8 mouse cellular contexts compared by ENCODE assay signal in genomic region chr15:78184855-78185254, GRCm38 (mm10). TPM values are rescaled to one million over a fixed set of nuclear protein-coding genes. Genes with fewer than 3 reads are reported as not detected.
A peak's percentile ranks its signal among the peaks of the same experiment; 100 is the strongest.
DNase-seq lines count a peak whose midpoint lies in the region; ATAC-seq and TF ChIP-seq lines count a peak whose summit lies in the region.

No protein-coding gene starts in this region.

- intact Hi-C loops in heart, adult 2 months (cut with DNase I): no loop called here
- intact Hi-C loops in heart, postnatal 25 days (cut with DNase I): no loop called here

- peak in 1 of 2 experiments; percentile 27 for DNase-seq in heart, adult 2 months
- no peak for DNase-seq in heart, postnatal 25 days (ENCODE audit: low spot score)
- DNase-seq in hindbrain, embryonic 11.5 days (ENCODE audit: low spot score): peak; percentile 74
- no peak for DNase-seq in frontal cortex, postnatal 14 days (ENCODE audit: low spot score in 2 of 2)

- peak; percentile 45 for ATAC-seq in CD4-positive, CD25-positive, alpha-beta regulatory T cell, adult 4 months
- peak; percentile 78; the same call in 1 of the 2 replicates for ATAC-seq in hindbrain, embryonic 11.5 days (ENCODE audit: low FRiP score)
- ATAC-seq in lung, embryonic 15.5 days (ENCODE audit: borderline replicate concordance, extremely low read depth, low FRiP score, low TSS enrichment): peak; percentile 73; the same call in 1 of the 2 replicates

- no peak overlapping the region for H3K4me2 ChIP-seq in hindbrain, embryonic 11.5 days (replicated peaks; ENCODE audit: low read depth, low read length)
- H3K4me2 ChIP-seq in lung, embryonic 15.5 days: peak overlapping the region; percentile 10; the same call in 1 of the 2 replicates

- no peaks in the 10 kb centered on the region for H3K4me1 ChIP-seq in heart, adult 2 months (ENCODE audit: control insufficient read depth, insufficient read depth, low read length)
- H3K4me1 ChIP-seq in cortical plate, adult 2 months (ENCODE audit: control insufficient read depth, insufficient read depth, low read length): no peaks in the 10 kb centered on the region
- H3K4me1 ChIP-seq in hindbrain, embryonic 11.5 days (replicated peaks; ENCODE audit: control insufficient read depth, insufficient read depth, low read length): peaks cover 2% of the 10 kb centered on the region
- H3K4me1 ChIP-seq in lung, embryonic 15.5 days: peaks cover 9% of the 10 kb centered on the region
- peaks cover 31% of the 10 kb centered on the region for H3K4me1 ChIP-seq in olfactory bulb, adult 2 months (ENCODE audit: control insufficient read depth, insufficient read depth, low read length)

- H3K9ac ChIP-seq in heart, adult 2 months (ENCODE audit: low read depth, low read length): no peak overlapping the region
- H3K9ac ChIP-seq in hindbrain, embryonic 11.5 days (ENCODE audit: low read depth, low read length): no peak overlapping the region
- H3K9ac ChIP-seq in lung, embryonic 15.5 days: no peak overlapping the region

- peak; percentile 45 for TF ChIP-seq CTCF in heart, adult 2 months (IDR thresholded peaks at IDR 0.05)
- peak; percentile 57 for TF ChIP-seq CTCF in cortical plate, adult 2 months (IDR thresholded peaks at IDR 0.05; ENCODE audit: extremely low read depth, insufficient read depth, low read length)
- TF ChIP-seq CTCF in olfactory bulb, adult 2 months (IDR thresholded peaks at IDR 0.05; ENCODE audit: insufficient read depth, low read depth, low read length): peak; percentile 44

- no peaks in the 10 kb centered on the region for H3K27me3 ChIP-seq in heart, adult 2 months (ENCODE audit: control insufficient read depth, insufficient read depth, low read length)
- H3K27me3 ChIP-seq in hindbrain, embryonic 11.5 days (ENCODE audit: control insufficient read depth, insufficient read depth, low read length): peaks cover 2% of the 10 kb centered on the region; the same call in 1 of the 2 replicates
- H3K27me3 ChIP-seq in lung, embryonic 15.5 days: peaks cover 8% of the 10 kb centered on the region

- no peak overlapping the region for H3K4me3 ChIP-seq in heart, adult 2 months
- H3K4me3 ChIP-seq in cortical plate, adult 2 months (ENCODE audit: insufficient read depth, low read length): no peak overlapping the region
- no peak overlapping the region for H3K4me3 ChIP-seq in hindbrain, embryonic 11.5 days (ENCODE audit: low read depth, low read length)
- H3K4me3 ChIP-seq in lung, embryonic 15.5 days: no peak overlapping the region
- H3K4me3 ChIP-seq in olfactory bulb, adult 2 months (ENCODE audit: insufficient read depth, low read depth, low read length): no peak overlapping the region

- TF ChIP-seq POLR2A in heart, adult 2 months (IDR thresholded peaks at IDR 0.05; ENCODE audit: insufficient read depth, low read depth, low read length): no peak
- TF ChIP-seq POLR2A in cortical plate, adult 2 months (IDR thresholded peaks at IDR 0.05; ENCODE audit: extremely low read depth, insufficient read depth, low read length): no peak
- no peak for TF ChIP-seq POLR2A in olfactory bulb, adult 2 months (IDR thresholded peaks at IDR 0.05; ENCODE audit: insufficient read depth, low read depth, low read length)

- 10% methylated on average over 10 of the region's 10 CpGs for WGBS in heart, adult 2 months
- WGBS in hindbrain, embryonic 11.5 days: 1% methylated on average over 10 of the region's 10 CpGs
- 3% methylated on average over 10 of the region's 10 CpGs for WGBS in lung, embryonic 15.5 days
- WGBS in olfactory bulb, adult 2 months: 8% methylated on average over 10 of the region's 10 CpGs

- no peaks in the 10 kb centered on the region for H3K36me3 ChIP-seq in heart, adult 2 months (ENCODE audit: control insufficient read depth, insufficient read depth, low read length)
- H3K36me3 ChIP-seq in hindbrain, embryonic 11.5 days (ENCODE audit: control insufficient read depth, insufficient read depth, low read length): no peaks in the 10 kb centered on the region
- H3K36me3 ChIP-seq in lung, embryonic 15.5 days: no peaks in the 10 kb centered on the region

- TF ChIP-seq EP300 in heart, adult 2 months (IDR thresholded peaks at IDR 0.05; ENCODE audit: insufficient read depth, low read depth, low read length): no peak

- no peaks in the 10 kb centered on the region for H3K9me3 ChIP-seq in hindbrain, embryonic 11.5 days (ENCODE audit: control insufficient read depth, low read length)
- no peaks in the 10 kb centered on the region for H3K9me3 ChIP-seq in lung, embryonic 15.5 days

- no peaks in the 10 kb centered on the region for H3K79me2 ChIP-seq in heart, adult 2 months (replicated peaks; ENCODE audit: control insufficient read depth, insufficient read depth, low read length)

- no peak overlapping the region for H3K27ac ChIP-seq in heart, adult 2 months
- no peak overlapping the region for H3K27ac ChIP-seq in cortical plate, adult 2 months (ENCODE audit: insufficient read depth, low read length)
- no peak overlapping the region for H3K27ac ChIP-seq in hindbrain, embryonic 11.5 days (ENCODE audit: low read depth, low read length)
- H3K27ac ChIP-seq in lung, embryonic 15.5 days: no peak overlapping the region
- no peak overlapping the region for H3K27ac ChIP-seq in olfactory bulb, adult 2 months (ENCODE audit: insufficient read depth, low read depth, low read length)

RNA-seq across cellular contexts. Expression of gene Ift27, which starts 10.9 kb away (rescaled TPM):
- total RNA-seq in heart, adult 2 months (2021): 10 to 100 TPM in 1 of 2 experiments, 1 to 10 TPM in 1; 9.3 to 10.0 TPM
- polyA plus RNA-seq in heart, adult 2 months (2012; rRNA removed): 22.6 and 22.8 TPM in 2 replicates
- 10 to 100 TPM; 10.2 to 11.2 TPM for total RNA-seq in heart, postnatal 25 days (2021)
- 10 to 100 TPM; 56.6 to 59.4 TPM for polyA plus RNA-seq in CD4-positive, CD25-positive, alpha-beta regulatory T cell, adult 4 months (2017; shearing (Covaris generic))
- polyA plus RNA-seq in cortical plate, adult 2 months (2012; rRNA removed): 43.9 and 44.4 TPM in 2 replicates
- 128 and 135 TPM in 2 replicates for polyA plus RNA-seq in hindbrain, embryonic 11.5 days (2014; fragmentation: Nextera tagmentation; extraction: Ambion mirVana)
- polyA plus RNA-seq in lung, embryonic 15.5 days (2015; fragmentation: Nextera tagmentation; extraction: Ambion mirVana): 88.0 and 89.8 TPM in 2 replicates
- not detected in 2 replicates for polyA plus RNA-seq in olfactory bulb, adult 2 months (2012; ENCODE audit: insufficient read depth, insufficient read length, low replicate concordance, missing spikeins)

RNA-seq across cellular contexts. Expression of gene Pvalb, which starts 21.3 kb away (rescaled TPM):
- under 1 TPM; 0.44 to 0.77 TPM for total RNA-seq in heart, adult 2 months (2021)
- 0.37 and 0.56 TPM in 2 replicates for polyA plus RNA-seq in heart, adult 2 months (2012; rRNA removed)
- under 1 TPM; 0.64 to 0.91 TPM for total RNA-seq in heart, postnatal 25 days (2021)
- not detected for polyA plus RNA-seq in CD4-positive, CD25-positive, alpha-beta regulatory T cell, adult 4 months (2017; shearing (Covaris generic))
- polyA plus RNA-seq in cortical plate, adult 2 months (2012; rRNA removed): 121 and 122 TPM in 2 replicates
- 1.2 and 1.7 TPM in 2 replicates for polyA plus RNA-seq in hindbrain, embryonic 11.5 days (2014; fragmentation: Nextera tagmentation; extraction: Ambion mirVana)
- 0.18 and 0.26 TPM in 2 replicates for polyA plus RNA-seq in lung, embryonic 15.5 days (2015; fragmentation: Nextera tagmentation; extraction: Ambion mirVana)
- polyA plus RNA-seq in olfactory bulb, adult 2 months (2012; ENCODE audit: insufficient read depth, insufficient read length, low replicate concordance, missing spikeins): not detected in 2 replicates

RNA-seq across cellular contexts. Expression of gene Ncf4, which starts 59.7 kb away (rescaled TPM):
- total RNA-seq in heart, adult 2 months (2021): 1 to 10 TPM; 1.6 to 1.8 TPM
- polyA plus RNA-seq in heart, adult 2 months (2012; rRNA removed): 4.5 and 4.9 TPM in 2 replicates
- 1 to 10 TPM; 2.2 to 2.7 TPM for total RNA-seq in heart, postnatal 25 days (2021)
- 100 to 1,000 TPM; 175 to 188 TPM for polyA plus RNA-seq in CD4-positive, CD25-positive, alpha-beta regulatory T cell, adult 4 months (2017; shearing (Covaris generic))
- polyA plus RNA-seq in cortical plate, adult 2 months (2012; rRNA removed): 1.7 and 1.9 TPM in 2 replicates
- 6.9 and 7.9 TPM in 2 replicates for polyA plus RNA-seq in hindbrain, embryonic 11.5 days (2014; fragmentation: Nextera tagmentation; extraction: Ambion mirVana)
- polyA plus RNA-seq in lung, embryonic 15.5 days (2015; fragmentation: Nextera tagmentation; extraction: Ambion mirVana): 5.3 and 5.9 TPM in 2 replicates
- polyA plus RNA-seq in olfactory bulb, adult 2 months (2012; ENCODE audit: insufficient read depth, insufficient read length, low replicate concordance, missing spikeins): not detected in 2 replicates

Comparison
In these comparisons a context has a peak if more than half of its experiments do, and no peak if none do; other contexts are left out.
1. RNA of gene Ift27, which starts 10.9 kb away (polyA plus RNA-seq): 128 to 135 TPM in hindbrain, embryonic 11.5 days, 88.0 to 89.8 TPM in lung, embryonic 15.5 days, 56.6 to 59.4 TPM in CD4-positive, CD25-positive, alpha-beta regulatory T cell, adult 4 months, 43.9 to 44.4 TPM in cortical plate, adult 2 months and 22.6 to 22.8 TPM in heart, adult 2 months; not detected in olfactory bulb, adult 2 months; every median in the first group is over 10 times any median in the second.
2. RNA of gene Pvalb, which starts 21.3 kb away (polyA plus RNA-seq): 121 to 122 TPM in cortical plate, adult 2 months; 1.2 to 1.7 TPM in hindbrain, embryonic 11.5 days, 0.37 to 0.56 TPM in heart, adult 2 months, 0.18 to 0.26 TPM in lung, embryonic 15.5 days, not detected in CD4-positive, CD25-positive, alpha-beta regulatory T cell, adult 4 months and not detected in olfactory bulb, adult 2 months; every median in the first group is over 10 times any median in the second.
3. RNA of gene Ncf4, which starts 59.7 kb away (polyA plus RNA-seq): 175 to 188 TPM in CD4-positive, CD25-positive, alpha-beta regulatory T cell, adult 4 months; 6.9 to 7.9 TPM in hindbrain, embryonic 11.5 days, 5.3 to 5.9 TPM in lung, embryonic 15.5 days, 4.5 to 4.9 TPM in heart, adult 2 months, 1.7 to 1.9 TPM in cortical plate, adult 2 months and not detected in olfactory bulb, adult 2 months; every median in the first group is over 10 times any median in the second.
4. Peak in every context shown above with its lines, with median percentiles within 50 percentile points of each other: CTCF ChIP-seq and ATAC-seq.